Mouse (Mus musculus): ENCODE data around the gene Gm20708. TPM values are rescaled to one million over a fixed set of nuclear protein-coding genes. Genes with fewer than 3 reads are reported as not detected.

Gene Gm20708
- total RNA-seq, 1 experiment from 2014 or later, result 0.93 TPM

Other genes starting within 250 kb of the Gm20708 start
- gene Tnrc6c, start 155.4 kb upstream of the Gm20708 start, total RNA-seq (2021), result 22.7 and 29.5 TPM in 2 replicates
- 5.3 and 8.3 TPM in 2 replicates for gene Tmc8, start 27.6 kb upstream of the Gm20708 start, total RNA-seq (2021)
- 35.1 and 35.7 TPM in 2 replicates for gene Tmc6, start 27.5 kb upstream of the Gm20708 start, total RNA-seq (2021)
- gene 6030468B19Rik, start 12.0 kb upstream of the Gm20708 start, total RNA-seq (2021), result 0.44 TPM in 1 of 2 replicates, not detected in the other
- gene Syngr2, start within 50 bp of the Gm20708 start, total RNA-seq (2021), result 62.6 and 73.8 TPM in 2 replicates
- gene Afmid, start 16.3 kb downstream of the Gm20708 start, total RNA-seq (2021), result 7.5 and 16.4 TPM in 2 replicates
- gene Tk1, start 16.4 kb downstream of the Gm20708 start, total RNA-seq (2021), result 29.1 and 34.8 TPM in 2 replicates
- gene Birc5, start 39.6 kb downstream of the Gm20708 start, total RNA-seq (2021), result 17.8 and 22.6 TPM in 2 replicates
- gene Tmem235, start 51.1 kb downstream of the Gm20708 start, total RNA-seq (2021), result not detected in 2 replicates
- gene Tha1, start 63.8 kb downstream of the Gm20708 start, total RNA-seq (2021), result 11.5 and 12.3 TPM in 2 replicates
- 4.8 and 6.5 TPM in 2 replicates for gene Socs3, start 160.4 kb downstream of the Gm20708 start, total RNA-seq (2021)
- 32.9 and 39.2 TPM in 2 replicates for gene Pgs1, start 176.6 kb downstream of the Gm20708 start, total RNA-seq (2021)

Data from adrenal gland, postnatal 14 days (tissue).